Mouse (Mus musculus) embryo, embryonic 11 days (tissue): ENCODE data around the gene Cry2.
A peak's percentile ranks its signal among the peaks of the same experiment; 100 is the strongest.

Experiments
- DNase-seq: peaks from one replicate; pipeline ENCODE4 v3.0.0-alpha.2; 2015

The Cry2 gene

GRCm38 (mm10) chr2:92385113-92386051, 48.5 kb downstream of the Cry2 start:
- no peak for DNase-seq

GRCm38 (mm10) chr2:92384101-92384500, 49.7 kb downstream of the Cry2 start:
- no peak for DNase-seq

DNA sequence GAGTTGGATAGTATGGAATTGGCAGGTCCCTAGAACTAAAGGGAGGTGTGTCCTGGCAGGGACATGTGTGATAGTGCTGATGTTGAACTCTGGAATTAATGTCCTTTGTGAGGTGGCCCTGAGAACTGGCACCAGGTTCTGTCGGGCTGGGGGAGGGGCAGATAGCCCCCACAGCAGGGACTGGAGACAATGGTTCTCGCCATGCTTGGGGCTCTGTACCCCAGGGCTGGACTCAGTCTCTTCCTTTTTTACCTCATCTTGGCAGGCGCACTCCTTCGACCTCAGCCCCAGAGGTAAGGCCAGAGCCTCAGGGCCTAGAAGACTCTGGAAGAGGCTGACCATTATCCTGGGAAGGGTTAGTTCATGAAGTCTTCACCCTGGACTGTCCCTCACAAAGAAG, 51.1 kb downstream of the Cry2 start:
- DNase-seq: no peak

GRCm38 (mm10) chr2:92381901-92382588, 51.8 kb downstream of the Cry2 start, which contains the start of gene 1700029I15Rik:
Gene 1700029I15Rik (plus strand): TSS chr2:92382538.
- no peak for DNase-seq

GRCm38 (mm10) chr2:92381161-92381560, 52.7 kb downstream of the Cry2 start:
- DNase-seq: no peak

GRCm38 (mm10) chr2:92380495-92381050, 53.3 kb downstream of the Cry2 start:
- no peak for DNase-seq

GRCm38 (mm10) chr2:92379783-92380494, 53.9 kb downstream of the Cry2 start:
- DNase-seq: no peak

DNA sequence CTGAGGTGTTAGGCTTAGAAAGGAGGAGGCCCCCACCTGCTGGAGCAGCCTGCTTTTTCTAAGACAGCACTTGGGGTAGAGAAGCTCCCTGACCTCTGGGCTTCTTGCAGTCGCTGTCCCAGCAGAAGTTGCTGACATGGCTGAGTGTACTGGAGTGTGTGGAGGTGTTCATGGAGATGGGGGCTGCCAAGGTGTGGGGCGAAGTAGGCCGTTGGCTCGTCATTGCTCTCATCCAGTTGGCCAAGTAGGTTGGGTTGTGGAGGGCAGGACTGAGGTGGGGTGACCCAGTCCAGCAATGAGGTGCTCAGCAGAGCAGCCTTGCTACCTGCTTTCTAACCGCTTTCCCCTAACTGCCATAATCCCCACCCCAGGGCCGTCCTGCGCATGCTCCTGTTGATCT, 56.5 kb downstream of the Cry2 start:
- DNase-seq: no peak

GRCm38 (mm10) chr2:92376300-92376699, 57.5 kb downstream of the Cry2 start:
- no peak for DNase-seq

- no peak for DNase-seq
Measured at GRCm38 (mm10) chr2:92375788-92376187, 58.1 kb downstream of the Cry2 start.

DNA sequence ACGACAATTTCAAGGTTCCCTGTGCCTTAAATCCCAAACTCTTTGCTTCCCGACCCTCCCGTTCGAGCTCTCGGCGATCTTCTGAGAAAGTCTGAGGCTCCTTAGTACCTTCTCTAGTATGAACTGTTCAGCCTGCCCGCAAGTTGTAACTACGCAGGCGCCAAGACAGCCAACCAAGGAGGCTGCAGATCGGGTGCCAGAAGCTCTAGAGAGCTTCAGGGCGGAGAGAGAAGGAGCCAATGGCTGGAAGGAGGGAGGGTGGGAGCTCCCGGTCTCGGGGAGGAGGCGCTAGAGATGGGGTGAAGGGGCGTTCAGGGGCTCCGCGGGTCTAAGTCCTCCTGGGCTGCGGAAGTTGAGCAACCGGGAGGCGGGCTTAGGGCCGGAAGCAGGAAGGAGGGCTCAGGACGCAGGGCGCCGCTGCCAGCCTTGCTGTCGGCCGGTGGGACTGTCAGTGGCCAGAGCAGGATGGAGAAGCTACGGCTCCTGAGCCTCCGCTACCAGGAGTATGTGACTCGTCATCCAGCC, 58.7 kb downstream of the Cry2 start:
- DNase-seq: peak; percentile 95

DNA sequence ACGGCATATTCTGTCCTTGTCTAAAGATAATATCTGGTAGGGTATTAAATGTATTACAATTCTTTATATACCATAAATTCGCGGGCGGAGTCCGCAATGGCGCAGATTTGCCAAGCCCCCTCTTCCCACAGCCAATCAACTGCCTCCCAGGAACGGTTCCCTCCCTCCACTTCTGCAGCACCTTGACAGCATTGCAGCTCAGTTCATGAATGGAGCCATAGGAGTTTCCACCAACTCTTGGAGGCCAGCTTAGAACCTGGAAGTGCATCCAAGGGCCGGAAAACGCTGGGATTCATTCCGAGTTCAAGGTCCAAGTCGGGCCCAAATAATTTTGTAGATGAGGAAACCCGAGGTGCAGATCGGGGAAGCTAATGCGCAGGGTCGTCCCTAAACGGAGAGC, 59.3 kb downstream of the Cry2 start, which contains the start of the genes Pex16 and Large2:
Gene Pex16, plus strand, starts transcription at position 163 of the 400 bp plus-strand sequence.
Gene Large2, minus strand, starts transcription at position 356 of the 400 bp plus-strand sequence.
- peak; percentile 64 for DNase-seq

GRCm38 (mm10) chr2:92373437-92373813, 60.4 kb downstream of the Cry2 start:
- no peak for DNase-seq

DNA sequence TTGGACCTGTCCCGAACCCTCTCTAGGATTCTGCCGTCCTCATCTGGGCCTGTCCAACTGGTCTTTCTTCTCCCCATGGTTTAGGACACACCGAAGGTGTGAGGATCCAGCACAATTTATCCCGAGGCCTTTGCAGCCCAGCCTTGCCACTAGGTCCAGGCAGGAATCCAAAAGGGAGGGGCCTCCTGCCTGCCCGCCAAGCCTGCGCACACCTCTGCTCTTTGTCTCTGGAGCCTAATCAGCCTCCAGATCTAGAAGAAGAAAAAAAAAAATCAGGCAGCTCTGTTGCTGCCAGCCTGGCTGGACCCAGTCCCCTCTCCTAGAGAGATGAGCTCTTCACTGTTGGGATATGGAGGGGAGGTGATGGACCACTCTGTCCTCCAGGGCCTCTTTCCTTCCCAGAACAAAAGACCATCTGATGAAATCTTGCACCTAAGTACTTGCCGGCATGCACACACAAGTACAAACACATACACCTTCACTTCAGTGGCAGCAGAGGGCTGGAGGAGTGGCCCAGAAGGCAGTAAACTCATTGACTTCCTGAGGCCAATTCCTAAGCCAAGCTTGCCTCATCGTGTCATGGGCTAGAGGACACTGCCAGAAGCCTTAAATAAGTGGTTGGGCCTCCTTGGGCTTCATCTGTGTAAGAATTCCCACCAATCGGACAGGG, 60.9 kb downstream of the Cry2 start:
- DNase-seq: no peak

DNA sequence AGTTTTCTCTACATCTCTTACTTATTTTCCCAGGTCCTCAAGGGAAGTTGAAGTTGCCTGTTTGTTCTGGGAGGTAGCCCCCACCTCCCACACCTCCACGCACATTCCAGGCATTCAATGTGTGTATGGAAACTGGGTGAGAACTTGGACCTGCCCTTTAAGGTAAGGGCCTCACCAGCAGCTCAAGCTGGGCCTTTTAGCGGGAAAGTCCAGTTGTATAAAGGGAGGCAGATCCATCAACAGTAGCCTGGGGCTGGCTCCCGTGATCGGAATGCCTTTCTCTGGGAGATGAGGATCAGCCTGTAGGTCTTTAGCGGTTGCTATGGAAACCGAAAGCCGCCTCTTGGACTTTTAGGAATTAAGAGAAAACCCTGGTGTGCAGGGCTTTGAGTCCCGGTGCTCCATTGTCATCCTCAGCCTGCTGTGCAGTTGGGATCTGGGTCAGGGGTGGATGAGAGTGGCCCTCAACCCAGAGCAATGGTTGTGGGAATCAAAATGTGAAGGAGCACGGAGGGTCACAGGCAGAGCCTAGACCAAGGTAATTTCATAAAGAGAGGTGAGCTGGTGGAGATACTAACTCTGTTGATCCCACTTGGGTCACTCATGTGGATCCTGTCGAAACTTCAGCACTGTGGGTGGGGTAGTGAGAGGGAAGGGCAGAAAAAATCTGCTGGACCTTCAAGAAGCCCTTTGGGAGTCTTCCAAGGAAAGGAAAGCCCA, 61.7 kb downstream of the Cry2 start:
- peak; percentile 76 for DNase-seq

- peak; percentile 82 for DNase-seq
Measured at GRCm38 (mm10) chr2:92370821-92371805, 62.7 kb downstream of the Cry2 start.

- DNase-seq: peak; percentile 48
Measured at GRCm38 (mm10) chr2:92370375-92370774, 63.5 kb downstream of the Cry2 start.

DNA sequence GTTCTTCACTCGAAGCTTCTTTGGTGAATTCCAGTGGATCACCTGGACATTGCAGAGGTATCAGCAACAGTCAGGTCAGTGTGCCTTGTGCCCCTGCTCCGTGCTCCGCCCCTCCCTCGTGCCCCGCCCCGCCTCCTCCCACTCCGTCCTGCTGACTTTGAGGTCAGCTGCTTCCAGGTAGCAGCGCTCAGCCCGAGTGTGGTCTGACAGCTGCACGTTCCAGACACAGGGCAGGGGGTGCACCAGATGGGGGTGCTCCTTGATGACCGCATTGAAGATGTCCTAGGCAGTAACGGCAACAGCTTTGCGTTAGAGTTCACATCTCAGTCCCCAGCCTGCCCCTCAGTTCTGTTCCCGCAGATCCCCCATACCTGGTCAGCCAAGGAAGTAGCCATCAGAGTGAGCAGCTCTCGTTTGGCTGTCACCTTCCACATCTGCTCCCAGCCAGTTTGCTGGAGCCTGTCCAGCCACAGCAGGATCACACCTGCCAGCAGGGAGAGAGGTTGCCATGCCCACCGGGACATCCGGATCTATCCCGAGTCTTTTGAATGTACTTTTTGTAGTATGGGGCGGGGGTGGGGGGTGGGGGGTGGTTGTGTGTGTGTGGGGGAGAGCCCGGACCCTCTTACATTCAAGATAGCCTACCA, 66.3 kb downstream of the Cry2 start:
- DNase-seq: no peak

DNA sequence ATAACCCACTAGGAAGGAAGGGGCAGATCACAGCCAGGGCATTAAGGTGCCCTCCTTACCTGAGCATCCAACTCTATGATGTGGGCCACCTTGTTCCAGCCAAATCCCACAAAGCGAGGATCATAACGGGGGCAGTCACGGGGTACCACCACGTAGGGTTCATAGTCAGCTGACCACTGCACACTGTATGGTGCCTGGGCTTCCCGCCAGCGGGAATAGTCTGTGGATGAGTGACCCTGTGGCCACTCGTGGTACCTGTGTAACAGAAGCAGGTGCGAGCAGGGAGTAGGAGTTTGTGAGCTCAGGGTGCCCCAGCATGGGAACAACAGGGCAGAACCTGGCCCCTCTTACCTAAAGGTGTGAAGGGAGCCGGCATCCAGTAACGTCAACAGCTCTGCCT, 68.3 kb downstream of the Cry2 start:
- no peak for DNase-seq
